Comparison of ENCODE assay signal across 20 mouse cellular contexts in genomic region chr19:41371373-41371772, GRCm38 (mm10).
"Had no signal": no experiment of that assay in that cellular context is flagged by ENCODE, and none has a peak within 500 bp of the region (broad histone marks: within the 10 kb centered on the region; RNA-seq: fewer than 3 reads in every experiment).

No protein-coding gene starts in this region.

- H3K4me1 ChIP-seq: kidney, embryonic 15.5 days; midbrain, embryonic 12.5 days; midbrain, embryonic 15.5 days; neural tube, embryonic 12.5 days; neural tube, embryonic 15.5 days had no signal

- H3K27ac ChIP-seq: kidney, embryonic 15.5 days; left cerebral cortex, adult 2 months; liver, embryonic 14.5 days; midbrain, embryonic 12.5 days; midbrain, embryonic 15.5 days; neural tube, embryonic 12.5 days; neural tube, embryonic 15.5 days; stomach, postnatal 0 days had no signal

- H3K9me3 ChIP-seq: kidney, embryonic 15.5 days; midbrain, embryonic 12.5 days; midbrain, embryonic 15.5 days; neural tube, embryonic 12.5 days; neural tube, embryonic 15.5 days had no signal

- ATAC-seq: intestine, postnatal 0 days; midbrain, embryonic 15.5 days had no signal

- H3K27me3 ChIP-seq: kidney, embryonic 15.5 days; midbrain, embryonic 12.5 days; midbrain, embryonic 15.5 days; neural tube, embryonic 12.5 days; neural tube, embryonic 15.5 days had no signal

- H3K36me3 ChIP-seq: kidney, embryonic 15.5 days; midbrain, embryonic 12.5 days; midbrain, embryonic 15.5 days; neural tube, embryonic 12.5 days; neural tube, embryonic 15.5 days had no signal

- H3K4me3 ChIP-seq: kidney, embryonic 15.5 days; left cerebral cortex, adult 2 months; midbrain, embryonic 12.5 days; midbrain, embryonic 15.5 days; neural tube, embryonic 12.5 days; neural tube, embryonic 15.5 days had no signal

- DNase-seq: kidney, adult 8-10 months; kidney, postnatal 10 days; kidney, postnatal 36 days; layer of hippocampus, postnatal 36 days; lung, embryonic 14.5 days; lung, postnatal 10 days; right cerebral cortex, adult 18-20 months; right cerebral cortex, postnatal 14 days; right cerebral cortex, postnatal 4 days; thymus, adult 2 months; thymus, postnatal 25 days had no signal

- H3K4me2 ChIP-seq: kidney, embryonic 15.5 days; lung, embryonic 14.5 days; midbrain, embryonic 12.5 days; midbrain, embryonic 15.5 days; neural tube, embryonic 12.5 days; neural tube, embryonic 15.5 days had no signal

- H3K9ac ChIP-seq: kidney, embryonic 15.5 days; liver, embryonic 14.5 days; lung, embryonic 14.5 days; midbrain, embryonic 12.5 days; midbrain, embryonic 15.5 days; neural tube, embryonic 12.5 days; neural tube, embryonic 15.5 days had no signal
